Mouse (Mus musculus) c-Kit-negative CD71-positive TER-119-positive erythroid progenitor cells, embryonic 14.5 days (primary cell): ENCODE results near the gene Sidt1.
"Not testable (repeated sequence)": the region's sequence is repeated elsewhere in the genome, so short reads cannot be mapped to it uniquely, and the experiment has no call there.

Experiments used
- DNase-seq: peaks from one replicate; pipeline ENCODE4 v3.0.0-alpha.2; 2013; ENCODE audit warnings: low read depth, low spot score

The Sidt1 gene

GRCm38 (mm10) chr16:44302126-44302892 lies 30.7 kb downstream of the Sidt1 start:
- DNase-seq: no peak

DNA sequence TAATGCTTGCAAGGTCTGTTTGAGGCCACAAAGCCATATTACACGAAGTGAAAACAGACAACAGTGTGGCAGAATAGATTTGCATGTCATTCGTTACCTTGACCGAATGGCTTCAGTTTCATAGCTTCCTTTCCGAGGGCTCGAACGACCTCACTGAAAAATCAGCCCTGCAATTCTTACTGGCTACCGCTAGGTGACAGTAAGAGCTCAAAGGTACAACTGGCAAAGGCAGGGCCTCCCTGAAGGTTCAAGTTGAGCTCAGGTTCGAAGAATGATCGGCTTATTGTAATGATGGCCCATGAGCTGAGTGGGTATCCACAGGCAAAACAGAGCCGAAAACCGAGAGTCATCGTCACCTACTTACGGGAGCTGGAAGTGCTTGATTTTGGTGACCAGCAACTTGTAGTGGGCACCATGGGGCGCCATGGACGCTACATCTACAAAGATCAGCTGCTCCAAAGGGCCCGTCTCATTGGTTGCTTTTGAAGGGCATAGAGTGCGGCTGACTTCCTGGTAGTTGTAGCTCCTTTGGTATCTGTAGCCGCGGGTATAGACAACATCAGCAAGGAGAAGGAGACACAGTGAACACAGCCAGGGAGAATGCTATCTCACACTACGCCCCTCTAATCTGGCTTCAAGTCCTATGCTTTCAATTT lies 33.4 kb downstream of the Sidt1 start:
- DNase-seq: no peak

DNA sequence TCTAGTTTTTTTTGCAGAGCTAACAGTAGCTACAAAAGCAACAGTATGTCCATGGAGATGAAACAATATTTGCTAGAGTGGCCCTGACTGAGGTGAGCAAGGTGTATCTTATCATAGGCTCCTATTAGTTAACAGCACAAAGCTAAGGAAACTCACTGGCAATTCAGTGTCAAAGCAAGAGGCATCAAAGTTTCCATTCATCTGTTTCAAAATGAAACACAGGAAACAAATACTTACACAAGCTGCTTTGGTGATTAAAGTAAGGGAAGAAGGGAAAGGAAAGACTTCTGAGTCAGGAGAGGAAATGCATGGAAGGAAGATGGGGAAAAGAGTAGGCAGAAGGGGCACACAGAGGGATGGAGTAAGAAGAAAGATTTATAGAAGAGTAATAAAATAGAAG lies 39.0 kb downstream of the Sidt1 start:
- no peak for DNase-seq

GRCm38 (mm10) chr16:44292681-44293080 lies 40.3 kb downstream of the Sidt1 start:
- DNase-seq: not testable (repeated sequence)

DNA sequence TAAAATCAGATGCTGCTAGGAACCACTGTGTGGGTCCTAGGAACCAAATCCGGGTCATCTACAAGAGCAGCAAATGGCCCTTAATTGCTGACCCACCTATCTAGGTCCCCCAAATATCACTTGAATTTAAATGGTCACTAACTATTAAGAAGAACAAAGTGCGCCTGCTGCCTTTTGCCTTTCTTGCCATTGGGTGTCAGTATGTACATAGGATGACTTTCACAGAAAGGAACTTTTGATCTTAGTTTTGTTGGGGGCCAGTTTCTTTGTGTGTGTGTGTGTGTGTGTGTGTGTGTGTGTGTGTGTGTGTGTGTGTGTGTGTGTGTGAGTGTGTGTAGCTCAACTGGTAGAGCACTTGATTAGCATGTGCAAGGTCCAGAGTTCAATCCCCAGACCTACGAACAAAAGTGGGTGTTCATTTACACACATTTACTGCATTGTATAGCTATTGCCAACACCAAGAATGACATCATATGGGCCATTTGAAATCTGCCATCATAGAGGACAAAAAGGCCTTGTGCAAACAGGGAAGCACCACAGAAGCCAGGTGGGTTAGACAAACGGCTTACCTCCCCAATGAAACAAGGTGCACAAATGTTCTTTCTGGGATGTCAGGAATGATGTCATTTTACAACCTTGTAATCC lies 43.9 kb downstream of the Sidt1 start:
- DNase-seq: no peak

GRCm38 (mm10) chr16:44287356-44287950 lies 45.5 kb downstream of the Sidt1 start:
- DNase-seq: no peak

DNA sequence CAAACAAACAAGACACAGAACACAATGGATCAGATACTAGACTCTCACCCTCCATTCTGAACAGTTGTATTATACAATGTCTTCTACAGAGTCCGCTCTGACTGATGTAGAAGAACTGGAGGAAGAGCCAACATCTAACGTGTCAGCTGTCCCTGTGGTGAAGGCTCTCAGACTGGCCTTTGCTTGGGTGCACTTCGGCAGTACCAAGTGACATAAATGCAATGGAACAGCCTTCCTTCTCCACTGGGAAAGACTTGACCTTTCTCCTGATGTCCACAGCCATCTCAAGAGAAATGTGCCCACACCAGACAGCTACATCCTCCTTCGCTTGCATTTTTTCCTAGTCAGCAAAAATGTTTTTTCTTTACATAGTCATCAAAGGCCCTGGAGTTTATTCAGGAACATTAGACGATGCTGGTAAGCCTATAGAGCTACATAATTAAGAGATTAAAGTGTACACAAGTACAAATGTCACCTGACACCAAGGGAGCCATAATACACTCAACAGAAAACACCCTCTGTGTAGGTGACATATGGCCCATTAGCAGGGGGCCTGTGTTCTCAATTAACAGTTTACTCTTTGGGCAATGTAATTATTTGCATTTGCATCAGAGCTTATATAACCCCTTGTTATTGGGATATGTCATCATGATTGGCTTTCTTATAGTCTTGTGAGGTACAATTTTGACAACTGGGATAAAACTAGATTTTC lies 50.2 kb downstream of the Sidt1 start:
- DNase-seq: no peak

GRCm38 (mm10) chr16:44282036-44282435 lies 51.0 kb downstream of the Sidt1 start:
- no peak for DNase-seq

GRCm38 (mm10) chr16:44280806-44281205 lies 52.2 kb downstream of the Sidt1 start:
- DNase-seq: no peak

GRCm38 (mm10) chr16:44277212-44277611 lies 55.8 kb downstream of the Sidt1 start:
- DNase-seq: no peak

- DNase-seq: no peak
Measured at GRCm38 (mm10) chr16:44271371-44272038, 61.5 kb downstream of the Sidt1 start.

- no peak for DNase-seq
Measured at GRCm38 (mm10) chr16:44270606-44271005, 62.4 kb downstream of the Sidt1 start.

DNA sequence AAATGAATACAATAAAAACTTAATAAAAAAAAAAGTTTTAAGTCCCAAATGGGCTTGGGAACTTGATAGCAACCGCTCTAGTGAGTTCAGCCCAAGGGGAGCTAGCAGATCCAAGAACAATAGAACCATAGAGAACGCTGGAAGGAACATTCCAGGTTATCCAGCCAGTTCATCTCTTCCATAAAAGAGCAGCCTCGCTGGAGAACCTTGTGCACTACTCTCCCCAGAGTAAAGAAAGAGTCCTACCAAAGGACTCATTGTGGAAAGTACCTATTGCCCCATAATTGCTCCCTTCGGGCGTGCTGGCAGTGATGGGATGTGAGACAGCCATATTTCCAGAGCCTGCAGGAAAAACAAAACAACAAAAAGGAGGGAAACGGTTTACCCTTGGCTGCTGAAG lies 63.4 kb downstream of the Sidt1 start:
- no peak for DNase-seq

DNA sequence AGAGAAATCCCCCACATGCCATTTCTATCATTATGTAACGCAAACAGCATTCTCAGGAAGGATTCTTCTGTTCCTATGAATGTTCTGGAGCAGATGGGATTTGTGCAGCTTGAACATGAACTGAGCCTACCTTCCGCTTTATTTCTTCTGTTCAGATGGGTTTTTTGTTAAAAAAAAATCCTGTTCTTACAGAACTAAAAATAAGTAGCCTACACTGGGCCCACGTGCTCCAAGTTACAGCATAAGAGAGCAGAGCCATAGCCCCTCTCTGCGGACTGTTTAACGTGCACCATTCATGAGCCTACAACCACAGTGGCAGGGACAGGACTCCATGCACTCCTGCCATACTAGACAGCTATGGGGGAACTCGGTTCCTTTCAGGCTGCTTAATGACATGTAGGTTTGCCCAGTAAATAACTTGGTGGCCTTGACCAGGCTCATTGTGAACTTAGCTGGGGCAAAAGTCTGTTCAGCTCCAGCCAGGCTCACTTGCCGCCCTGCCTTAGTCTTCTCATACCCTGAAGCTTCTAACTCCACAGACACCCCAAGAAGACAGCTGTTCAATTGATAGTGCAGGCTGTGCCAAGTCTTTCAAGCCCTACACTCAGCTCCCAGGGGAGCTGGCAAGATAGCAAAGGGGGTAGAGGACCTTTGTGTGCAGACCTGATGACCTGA lies 64.3 kb downstream of the Sidt1 start:
- DNase-seq: no peak

GRCm38 (mm10) chr16:44265562-44265961 lies 67.4 kb downstream of the Sidt1 start:
- peak; percentile 59 for DNase-seq

DNA sequence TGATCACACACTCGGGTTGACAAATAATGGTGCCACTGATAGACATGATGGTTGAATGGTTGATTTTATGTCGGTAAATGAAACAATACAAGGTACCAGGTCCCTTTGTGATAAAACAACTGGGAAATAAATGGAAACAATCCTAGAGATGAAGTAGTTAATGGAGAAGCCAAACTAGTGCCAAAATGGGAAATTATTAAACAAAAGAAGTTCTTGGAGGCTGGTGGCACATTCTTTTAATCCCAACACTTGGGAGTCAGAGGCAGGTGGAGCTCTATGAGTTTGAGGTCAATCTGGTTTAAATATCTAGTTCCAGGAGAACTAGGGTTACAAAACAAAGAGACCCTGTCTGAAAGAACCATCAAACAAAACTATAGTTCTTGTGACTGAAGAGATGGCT lies 68.1 kb downstream of the Sidt1 start:
- DNase-seq: no peak

DNA sequence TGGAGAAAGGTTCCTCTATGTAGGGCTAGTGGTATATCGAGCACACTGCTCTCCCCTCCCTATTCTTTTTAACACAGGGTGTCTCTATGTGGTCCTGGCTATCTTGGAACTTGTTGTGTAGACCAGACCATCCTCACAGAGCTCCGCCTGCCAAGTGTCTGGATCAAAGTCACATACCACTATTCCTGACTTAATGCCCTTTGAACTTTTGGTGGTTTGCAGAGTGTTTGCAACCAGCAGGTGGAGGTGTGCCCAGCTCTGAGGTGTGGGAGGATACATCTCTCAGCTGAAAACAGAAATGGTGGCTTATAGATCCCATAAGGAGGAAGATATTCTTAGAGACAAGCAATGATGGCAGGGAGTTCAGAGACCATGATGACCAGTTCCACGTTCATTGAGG lies 75.5 kb downstream of the Sidt1 start:
- DNase-seq: no peak

- no peak for DNase-seq
Measured at GRCm38 (mm10) chr16:44254698-44255097, 78.3 kb downstream of the Sidt1 start.

DNA sequence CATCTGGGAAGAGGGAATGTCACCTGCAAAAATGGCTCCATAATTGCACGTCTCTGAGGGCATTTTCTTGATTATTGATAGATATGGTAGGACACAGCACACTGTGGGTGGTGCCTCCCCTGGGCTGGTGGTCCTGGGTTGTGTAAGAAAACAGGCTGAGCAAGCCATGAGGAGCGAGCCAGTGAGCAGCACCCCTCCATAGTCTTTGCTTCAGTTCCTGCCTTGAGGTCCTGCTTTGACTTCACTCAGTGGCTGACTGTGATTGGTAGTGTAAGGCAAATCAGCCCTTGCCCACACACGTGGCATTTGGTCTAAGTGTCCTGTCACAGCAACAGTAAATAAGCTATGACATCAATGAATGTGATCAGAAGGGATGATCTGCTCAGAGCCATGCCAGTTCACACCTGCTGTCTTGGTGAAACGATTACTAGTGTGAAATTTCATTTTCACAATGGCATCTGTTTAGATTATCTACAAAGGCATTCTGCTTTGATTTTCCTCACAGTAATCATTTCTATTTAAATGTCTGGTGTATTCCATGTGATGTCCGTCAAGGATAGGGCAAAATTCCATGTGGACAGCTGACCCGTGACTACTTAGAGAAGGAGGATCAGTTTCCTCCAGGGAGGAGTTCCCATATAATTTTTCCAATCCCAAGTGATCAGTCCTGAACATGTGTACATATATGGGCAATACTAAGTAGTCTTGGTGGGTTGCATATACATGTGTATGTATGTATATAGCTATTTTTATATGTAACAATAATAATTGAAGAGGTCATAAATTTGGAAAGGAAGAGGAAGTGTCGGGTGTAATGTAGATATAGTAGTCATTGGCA lies 79.0 kb downstream of the Sidt1 start:
- DNase-seq: no peak

GRCm38 (mm10) chr16:44252735-44253134 lies 80.3 kb downstream of the Sidt1 start:
- DNase-seq: no peak
